Mouse (Mus musculus): Measurements from ENCODE around the gene Slc25a28.

DNA sequence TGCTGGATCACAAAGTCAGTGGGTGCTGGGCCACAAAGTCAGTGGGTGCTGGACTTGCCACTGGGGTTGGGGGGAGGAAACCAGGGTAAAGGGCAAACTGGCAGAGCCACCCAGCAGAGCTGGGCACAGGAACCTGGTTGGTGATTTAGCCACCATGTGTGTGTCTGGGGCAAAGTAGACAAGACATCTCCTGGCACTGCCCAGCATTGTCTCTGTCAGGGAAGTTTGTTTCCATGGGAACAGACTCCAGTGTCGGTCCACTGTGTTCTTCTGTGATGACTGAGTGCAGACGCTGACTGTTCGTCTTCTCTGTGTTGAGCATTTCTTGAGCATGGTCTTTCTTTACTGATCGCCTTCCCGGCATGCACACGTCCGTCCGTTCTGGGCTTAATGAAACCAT lies 34.6 kb upstream of the Slc25a28 start:
- no peak for TF ChIP-seq MYOG (IDR thresholded peaks at IDR 0.05; ENCODE audit: control insufficient read depth, extremely low read depth, insufficient read length)
- TF ChIP-seq CTCF (IDR thresholded peaks at IDR 0.05; ENCODE audit: control insufficient read depth, insufficient read depth, insufficient read length): no peak
- no peak for TF ChIP-seq MAX (IDR thresholded peaks at IDR 0.05)

Measured in C2C12 (cell line).